ENCODE assay signal across 8 mouse cellular contexts in the genomic region with DNA sequence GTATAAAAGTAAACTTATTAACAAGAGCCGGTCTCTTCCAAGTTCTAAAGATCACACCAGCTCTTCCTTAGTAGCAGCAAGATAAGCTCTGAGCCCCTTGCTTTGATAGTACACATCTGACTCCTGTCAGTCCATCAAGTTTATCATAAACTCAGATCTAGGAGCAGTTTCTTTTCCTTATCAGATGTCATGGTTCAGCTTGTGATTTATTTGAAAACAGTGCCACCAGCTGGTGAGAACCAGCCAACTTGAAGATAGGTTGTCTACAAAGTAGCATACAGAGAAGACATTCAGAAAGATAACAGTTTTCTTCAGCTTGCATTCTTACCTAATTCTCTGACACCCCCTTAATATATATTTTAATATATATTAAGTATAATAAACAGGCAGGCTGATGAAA. TPM values are rescaled to one million over a fixed set of nuclear protein-coding genes. Genes with fewer than 3 reads are reported as not detected.
DNase-seq lines count a peak whose midpoint lies in the region; ATAC-seq lines count a peak whose summit lies in the region.

No protein-coding gene starts in this region.

- peak; percentile 55; the same call in 1 of the 2 replicates for ATAC-seq in frontal cortex, adult (ENCODE audit: low TSS enrichment)
- peak; percentile 57 for ATAC-seq in megakaryocyte, adult 5-6 weeks (ENCODE audit: poor library complexity, severe bottlenecking)

- 29% methylated on average over 1 of the region's 1 CpGs for WGBS in large intestine, adult 2 months

- peak; percentile 43 to 79 for DNase-seq in heart, adult 18-20 months
- DNase-seq in heart, adult 11 months = no peak
- DNase-seq in A20 (ENCODE audit: low read depth, low spot score) = peak; percentile 67
- DNase-seq in adrenal gland, postnatal 14 days = peak; percentile 60
- DNase-seq in large intestine, adult 2 months (ENCODE audit: low read depth, low spot score) = peak; percentile 62
- DNase-seq in thymus, postnatal 36 days = peak; percentile 37 to 56

RNA-seq across cellular contexts. Expression of a gene that starts 37.4 kb away (rescaled TPM):
- 10 to 100 TPM; 54.8 to 56.8 TPM for total RNA-seq in heart, adult 18-20 months (2021)
- 138 and 155 TPM in 2 replicates for total RNA-seq in adrenal gland, postnatal 14 days (2021)
- 14.7 and 21.1 TPM in 2 replicates for polyA plus RNA-seq in large intestine, adult 2 months (2012; rRNA removed)
- total RNA-seq in megakaryocyte, adult 5-6 weeks (2015) = 109 and 115 TPM in 2 replicates
- total RNA-seq in megakaryocyte, adult 5-6 weeks (2017) = 95.9 and 103 TPM in 2 replicates
